Mouse (Mus musculus): Measurements from ENCODE around the gene Mboat1. TPM values are rescaled to one million over a fixed set of nuclear protein-coding genes. Genes with fewer than 3 reads are reported as not detected.

Gene Mboat1
- polyA plus RNA-seq, 1 experiment = 6.9 TPM

GRCm38 (mm10) chr13:30198101-30198570 lies 61.8 kb downstream of the Mboat1 start:
- Histone ChIP-seq H3K4me3 (ENCODE audit: insufficient read depth, low read depth, low read length) (no peak overlapping the region), H3K27me3 (replicated peaks; ENCODE audit: control insufficient read depth, insufficient read depth, low read length) (no peaks in the 10 kb centered on the region), H3K4me1 (ENCODE audit: control insufficient read depth, insufficient read depth, low read length) (no peaks in the 10 kb centered on the region), H3K36me3 (ENCODE audit: control insufficient read depth, insufficient read depth, low read length) (no peaks in the 10 kb centered on the region), H3K27ac (ENCODE audit: insufficient read depth, low read depth, low read length) (no peak overlapping the region)
- peak; percentile 8 for DNase-seq
- TF ChIP-seq CTCF (conservative IDR thresholded peaks at IDR 0.05; ENCODE audit: insufficient read depth, insufficient read length, low read depth, low read length) (no peak), POLR2A (IDR thresholded peaks at IDR 0.05; ENCODE audit: low read depth, low read length) (no peak)
- WGBS = 78% methylated on average over 9 of the region's 9 CpGs

- TF ChIP-seq POLR2A (IDR thresholded peaks at IDR 0.05; ENCODE audit: low read depth, low read length) = no peak
- no peak for TF ChIP-seq CTCF (conservative IDR thresholded peaks at IDR 0.05; ENCODE audit: insufficient read depth, insufficient read length, low read depth, low read length)
- Histone ChIP-seq H3K4me3 (ENCODE audit: insufficient read depth, low read depth, low read length) (no peak overlapping the region), H3K36me3 (ENCODE audit: control insufficient read depth, insufficient read depth, low read length) (no peaks in the 10 kb centered on the region), H3K27me3 (replicated peaks; ENCODE audit: control insufficient read depth, insufficient read depth, low read length) (no peaks in the 10 kb centered on the region), H3K27ac (ENCODE audit: insufficient read depth, low read depth, low read length) (no peak overlapping the region), H3K4me1 (ENCODE audit: control insufficient read depth, insufficient read depth, low read length) (no peaks in the 10 kb centered on the region)
- 86% methylated on average over 4 of the region's 4 CpGs for WGBS
- DNase-seq = no peak
Observed at GRCm38 (mm10) chr13:30199821-30200220, 63.5 kb downstream of the Mboat1 start.

GRCm38 (mm10) chr13:30200737-30201136 lies 64.4 kb downstream of the Mboat1 start:
- Histone ChIP-seq H3K36me3 (ENCODE audit: control insufficient read depth, insufficient read depth, low read length) (no peaks in the 10 kb centered on the region), H3K27me3 (replicated peaks; ENCODE audit: control insufficient read depth, insufficient read depth, low read length) (no peaks in the 10 kb centered on the region), H3K4me1 (ENCODE audit: control insufficient read depth, insufficient read depth, low read length) (no peaks in the 10 kb centered on the region), H3K27ac (ENCODE audit: insufficient read depth, low read depth, low read length) (no peak overlapping the region), H3K4me3 (ENCODE audit: insufficient read depth, low read depth, low read length) (no peak overlapping the region)
- 94% methylated on average over 2 of the region's 2 CpGs for WGBS
- TF ChIP-seq POLR2A (IDR thresholded peaks at IDR 0.05; ENCODE audit: low read depth, low read length) = no peak
- no peak for TF ChIP-seq CTCF (conservative IDR thresholded peaks at IDR 0.05; ENCODE audit: insufficient read depth, insufficient read length, low read depth, low read length)
- DNase-seq = no peak

GRCm38 (mm10) chr13:30203018-30203417 lies 66.7 kb downstream of the Mboat1 start:
- WGBS = 95% methylated on average over 2 of the region's 2 CpGs
- Histone ChIP-seq H3K4me3 (ENCODE audit: insufficient read depth, low read depth, low read length) (no peak overlapping the region), H3K27ac (ENCODE audit: insufficient read depth, low read depth, low read length) (no peak overlapping the region), H3K4me1 (ENCODE audit: control insufficient read depth, insufficient read depth, low read length) (no peaks in the 10 kb centered on the region), H3K36me3 (ENCODE audit: control insufficient read depth, insufficient read depth, low read length) (no peaks in the 10 kb centered on the region), H3K27me3 (replicated peaks; ENCODE audit: control insufficient read depth, insufficient read depth, low read length) (no peaks in the 10 kb centered on the region)
- TF ChIP-seq CTCF (conservative IDR thresholded peaks at IDR 0.05; ENCODE audit: insufficient read depth, insufficient read length, low read depth, low read length) (no peak), POLR2A (IDR thresholded peaks at IDR 0.05; ENCODE audit: low read depth, low read length) (no peak)
- no peak for DNase-seq

- TF ChIP-seq POLR2A (IDR thresholded peaks at IDR 0.05; ENCODE audit: low read depth, low read length) (no peak), CTCF (conservative IDR thresholded peaks at IDR 0.05; ENCODE audit: insufficient read depth, insufficient read length, low read depth, low read length) (no peak)
- no peak overlapping the region for H3K4me3 ChIP-seq (ENCODE audit: insufficient read depth, low read depth, low read length)
- H3K4me1 ChIP-seq (ENCODE audit: control insufficient read depth, insufficient read depth, low read length) = no peaks in the 10 kb centered on the region
- 82% methylated on average over 1 of the region's 1 CpGs for WGBS
- DNase-seq = no peak
- no peaks in the 10 kb centered on the region for H3K27me3 ChIP-seq (replicated peaks; ENCODE audit: control insufficient read depth, insufficient read depth, low read length)
- H3K27ac ChIP-seq (ENCODE audit: insufficient read depth, low read depth, low read length) = no peak overlapping the region
- H3K36me3 ChIP-seq (ENCODE audit: control insufficient read depth, insufficient read depth, low read length) = no peaks in the 10 kb centered on the region
Observed at GRCm38 (mm10) chr13:30208176-30208575, 71.9 kb downstream of the Mboat1 start.

- H3K27me3 ChIP-seq (replicated peaks; ENCODE audit: control insufficient read depth, insufficient read depth, low read length) = no peaks in the 10 kb centered on the region
- H3K4me3 ChIP-seq (ENCODE audit: insufficient read depth, low read depth, low read length) = no peak overlapping the region
- peak; percentile 52 for DNase-seq
- TF ChIP-seq CTCF (conservative IDR thresholded peaks at IDR 0.05; ENCODE audit: insufficient read depth, insufficient read length, low read depth, low read length) = no peak
- no peak for TF ChIP-seq POLR2A (IDR thresholded peaks at IDR 0.05; ENCODE audit: low read depth, low read length)
- H3K4me1 ChIP-seq (ENCODE audit: control insufficient read depth, insufficient read depth, low read length) = no peaks in the 10 kb centered on the region; the same call in 1 of the 2 replicates
- no peak overlapping the region for H3K27ac ChIP-seq (ENCODE audit: insufficient read depth, low read depth, low read length)
- no peaks in the 10 kb centered on the region for H3K36me3 ChIP-seq (ENCODE audit: control insufficient read depth, insufficient read depth, low read length)
- WGBS = 42% methylated on average over 9 of the region's 9 CpGs
Observed at GRCm38 (mm10) chr13:30213276-30213675, 77.0 kb downstream of the Mboat1 start.

- no peak for DNase-seq
- TF ChIP-seq POLR2A (IDR thresholded peaks at IDR 0.05; ENCODE audit: low read depth, low read length) = no peak
- TF ChIP-seq CTCF (conservative IDR thresholded peaks at IDR 0.05; ENCODE audit: insufficient read depth, insufficient read length, low read depth, low read length) = no peak
- Histone ChIP-seq H3K27me3 (replicated peaks; ENCODE audit: control insufficient read depth, insufficient read depth, low read length) (no peaks in the 10 kb centered on the region), H3K4me1 (ENCODE audit: control insufficient read depth, insufficient read depth, low read length) (no peaks in the 10 kb centered on the region; the same call in 1 of the 2 replicates), H3K27ac (ENCODE audit: insufficient read depth, low read depth, low read length) (no peak overlapping the region), H3K36me3 (ENCODE audit: control insufficient read depth, insufficient read depth, low read length) (no peaks in the 10 kb centered on the region), H3K4me3 (ENCODE audit: insufficient read depth, low read depth, low read length) (no peak overlapping the region)
- 66% methylated on average over 12 of the region's 12 CpGs for WGBS
Observed at GRCm38 (mm10) chr13:30217588-30218371, 81.5 kb downstream of the Mboat1 start.
